Mouse (Mus musculus) cerebellum, adult 11 months (tissue): Measurements from ENCODE around the gene Ddx21.

Experiments
- DNase-seq: peaks from one replicate; pipeline ENCODE4 v3.0.0; 2022

Ddx21 gene

DNA sequence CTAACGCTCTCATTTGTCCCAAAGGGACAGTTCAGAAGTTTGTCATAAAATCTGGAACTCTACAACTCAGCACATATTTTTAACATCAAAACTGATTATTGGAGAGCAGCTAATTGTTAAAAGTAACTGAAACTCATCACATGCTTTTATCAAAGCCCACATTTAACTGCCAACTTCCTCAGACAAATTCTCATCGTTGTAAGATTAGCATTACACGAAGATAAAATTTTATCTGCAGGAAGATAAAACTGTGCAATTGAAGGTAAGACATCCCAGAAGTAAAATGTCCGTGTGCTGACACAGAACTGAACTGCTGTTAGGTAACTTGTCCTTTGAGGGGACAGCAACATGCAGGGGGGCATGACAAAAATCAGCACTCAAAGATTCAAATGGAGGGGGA is 33.2 kb downstream of the Ddx21 start:
- DNase-seq = no peak

DNA sequence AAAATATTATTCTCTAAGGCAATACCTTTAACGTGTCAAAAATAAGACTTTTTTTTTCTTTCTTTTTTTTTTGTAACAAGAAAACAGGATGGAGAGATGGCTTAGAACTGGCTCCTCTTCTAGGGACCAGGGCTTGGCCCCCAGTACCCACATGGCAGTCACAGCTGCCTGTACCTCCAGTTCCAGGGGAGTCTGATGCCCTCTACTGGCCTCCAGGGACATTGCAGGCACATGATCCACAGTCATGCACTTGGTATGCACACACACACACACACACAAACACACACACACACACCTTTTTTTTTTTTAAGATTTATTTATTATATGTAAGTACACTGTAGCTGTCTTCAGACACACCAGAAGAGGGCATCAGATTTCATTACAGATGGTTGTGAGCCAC is 44.3 kb downstream of the Ddx21 start:
- no peak for DNase-seq

DNA sequence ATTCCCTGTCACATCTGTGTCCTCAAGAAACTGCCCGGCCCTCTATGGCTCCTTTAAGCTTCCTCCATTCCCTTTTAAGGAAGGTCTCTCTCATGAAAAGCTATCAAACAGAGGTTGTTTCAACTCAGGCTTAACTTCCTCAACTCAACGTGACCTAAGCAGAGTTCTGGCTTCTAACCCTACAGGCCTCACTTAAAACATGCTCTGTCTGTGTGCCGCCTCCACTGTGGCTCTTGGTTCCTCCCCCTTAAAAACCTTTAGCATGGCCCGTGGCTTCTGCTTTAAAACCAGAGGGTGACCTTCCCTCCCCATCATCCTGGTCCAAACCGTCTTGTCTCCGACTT is 45.6 kb downstream of the Ddx21 start:
- DNase-seq = no peak

DNA sequence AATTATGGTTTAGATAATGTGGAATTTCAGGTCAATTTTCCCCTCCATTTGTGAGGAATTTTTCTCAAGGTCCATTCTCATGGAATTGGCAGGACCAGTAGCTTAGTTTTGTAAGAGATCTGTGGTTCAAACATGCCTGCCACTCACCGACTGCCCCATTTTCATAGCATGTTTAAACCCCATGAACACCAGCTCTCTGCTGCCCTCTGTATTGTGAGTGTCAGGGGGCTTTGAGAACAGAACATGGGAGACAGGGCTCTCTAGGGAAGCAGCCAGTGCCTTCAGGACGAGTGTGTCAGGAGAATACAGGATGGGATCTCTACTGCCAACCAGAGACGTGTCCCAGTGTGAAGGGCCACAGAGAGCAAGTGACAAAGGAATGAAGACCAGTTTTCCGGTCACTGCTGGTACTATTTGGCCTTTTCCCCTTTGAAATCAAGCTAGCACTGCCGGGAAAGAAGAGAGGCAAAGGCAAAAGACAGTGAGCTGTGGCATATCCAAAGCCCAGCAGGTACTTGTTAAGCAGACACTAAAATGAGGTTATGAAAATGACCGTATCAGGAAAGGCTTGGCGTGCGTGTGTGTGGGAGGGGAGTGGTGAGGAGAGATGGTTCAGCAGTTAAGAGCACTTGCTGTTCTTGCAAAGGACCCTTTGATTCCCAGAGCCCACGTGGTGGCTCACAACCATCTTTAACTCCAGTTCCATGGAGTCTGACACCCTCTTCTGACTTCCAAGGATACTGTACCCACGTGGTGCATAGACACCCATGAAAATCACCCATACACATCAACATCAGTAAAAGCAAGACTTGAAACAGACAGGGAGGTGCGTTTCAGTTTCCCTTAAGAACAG is 46.1 kb downstream of the Ddx21 start:
- DNase-seq = no peak

DNA sequence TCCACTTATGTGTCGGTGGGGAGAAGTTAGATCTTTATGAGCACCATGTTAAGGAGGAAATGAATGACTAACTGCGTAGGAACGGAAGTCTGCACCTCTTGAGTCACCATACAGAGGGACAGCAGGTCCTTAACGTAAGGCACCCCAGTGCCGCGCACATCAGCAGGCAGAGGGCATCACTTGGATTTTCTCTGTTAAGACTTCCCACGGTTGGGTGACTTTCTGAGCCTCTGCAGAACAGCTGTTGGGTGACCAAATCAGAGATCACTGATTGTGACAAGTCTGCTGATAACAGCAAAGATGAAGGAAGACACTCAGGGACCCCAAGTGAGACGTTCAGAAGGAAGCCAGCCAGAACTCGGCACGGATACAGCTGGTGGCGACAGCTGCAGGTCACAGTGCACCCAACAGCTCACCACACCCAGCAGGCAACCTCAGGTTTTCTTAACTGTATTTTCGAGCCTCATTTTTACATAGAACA is 48.4 kb downstream of the Ddx21 start:
- no peak for DNase-seq

DNA sequence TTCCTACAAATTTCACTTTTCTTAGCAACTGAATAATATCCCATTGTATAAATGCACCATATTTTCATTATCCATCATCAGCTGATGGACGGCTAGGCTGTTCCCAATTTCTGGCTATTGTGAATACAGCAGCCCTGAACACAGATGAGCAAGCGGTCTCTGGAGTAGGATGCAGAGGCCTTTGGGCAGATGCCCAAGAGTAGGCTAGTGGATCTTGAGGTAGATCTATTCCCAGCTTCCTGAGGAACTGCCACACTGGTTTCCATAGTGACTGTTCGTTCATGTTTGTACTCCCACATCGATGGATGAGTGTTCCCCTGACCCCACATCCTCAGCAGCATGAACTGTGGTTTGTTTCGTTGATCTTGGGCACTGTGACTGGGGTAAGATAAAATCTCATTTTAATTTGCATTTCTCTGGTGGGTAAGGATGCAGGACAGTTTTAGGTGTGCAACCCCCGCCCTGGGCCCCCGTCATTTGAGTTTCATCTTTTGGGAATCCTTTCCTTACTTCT is 51.2 kb downstream of the Ddx21 start:
- no peak for DNase-seq

DNA sequence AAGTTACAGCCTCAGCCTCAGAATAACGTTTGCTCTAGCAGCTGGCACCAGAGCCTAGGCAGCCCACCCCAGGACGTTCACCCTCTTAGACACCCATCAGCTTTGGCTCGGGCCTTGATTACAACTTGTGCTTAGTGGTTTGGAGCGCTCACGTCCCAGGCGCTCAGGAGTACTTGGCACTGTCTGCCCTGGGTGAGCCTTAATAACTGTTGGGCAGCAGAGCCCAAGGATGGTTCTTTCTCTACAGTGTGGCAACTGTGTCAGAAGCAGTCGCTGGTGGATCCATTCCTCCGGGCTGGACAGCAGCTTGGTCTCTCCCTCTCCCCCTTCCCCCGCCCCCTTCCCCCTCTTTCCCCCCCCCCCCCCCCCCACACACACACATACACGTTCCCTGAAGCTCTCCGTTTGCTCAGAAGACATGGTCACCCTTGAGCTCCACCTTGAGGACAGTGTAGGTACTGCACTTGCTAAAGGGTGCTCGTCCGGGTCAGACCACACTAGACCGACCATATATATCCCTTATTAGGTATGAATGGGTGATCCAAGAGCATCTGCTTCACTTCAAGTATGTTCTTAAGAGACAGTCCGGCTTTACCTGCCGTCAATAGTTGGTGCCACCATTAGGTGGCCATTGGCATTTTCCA is 52.4 kb downstream of the Ddx21 start:
- peak; percentile 42 for DNase-seq

DNA sequence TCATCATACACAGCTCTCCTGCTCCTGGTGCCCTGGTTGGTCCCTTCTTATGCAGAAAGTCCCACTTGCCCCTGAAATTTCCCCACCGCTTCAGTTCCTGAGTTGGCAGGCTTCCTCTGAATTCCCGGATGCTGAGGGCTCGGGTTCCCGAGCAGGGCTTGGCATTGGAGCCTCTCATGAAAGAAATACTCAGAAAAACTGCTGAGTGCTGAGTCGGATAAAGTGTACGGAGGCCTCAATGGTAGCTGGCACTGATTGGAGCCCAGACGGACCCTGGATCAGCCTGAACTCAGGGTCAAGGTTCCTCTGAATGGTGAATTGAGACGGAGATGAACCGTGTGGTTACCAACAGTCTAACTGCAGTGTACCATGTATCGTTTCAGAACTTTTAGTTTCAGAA is 55.6 kb downstream of the Ddx21 start:
- DNase-seq = no peak

DNA sequence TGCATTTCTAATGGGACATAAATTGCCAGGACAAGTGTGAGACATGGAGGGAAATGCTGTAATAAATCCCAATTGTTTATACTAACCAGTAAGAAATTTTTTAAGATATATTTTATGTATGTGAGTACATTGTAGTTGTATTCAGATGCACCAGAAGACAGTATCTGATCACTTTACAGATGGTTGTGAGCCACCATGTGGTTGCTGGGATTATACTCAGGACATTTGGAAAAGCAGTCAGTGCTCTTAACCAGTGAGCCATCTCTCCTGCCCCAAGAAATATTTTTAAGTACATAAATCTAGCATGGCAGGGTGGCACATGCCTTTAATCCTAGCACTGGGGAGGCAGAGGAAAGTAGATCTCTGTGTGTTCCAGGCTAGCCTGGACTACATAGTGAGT is 56.3 kb downstream of the Ddx21 start:
- DNase-seq = no peak

DNA sequence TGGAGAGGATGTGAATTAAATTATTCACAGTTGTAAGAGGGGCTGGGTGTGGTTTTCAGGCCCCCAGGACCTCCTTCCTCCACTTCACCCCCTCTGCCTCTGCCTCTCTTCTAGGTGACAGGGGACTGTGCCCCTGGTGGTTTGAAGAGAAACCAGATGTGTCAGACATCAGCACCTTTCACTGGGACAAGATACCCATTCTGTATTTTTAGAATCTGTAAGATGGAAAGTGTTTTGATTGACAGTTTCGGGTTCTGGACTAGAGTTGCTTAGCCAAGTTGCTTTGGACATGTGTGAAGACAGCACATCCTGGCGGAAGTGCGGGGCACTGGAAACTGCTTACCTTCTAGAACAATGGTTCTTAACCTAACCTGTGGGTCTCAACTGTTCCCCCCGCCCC is 57.8 kb downstream of the Ddx21 start:
- no peak for DNase-seq

DNA sequence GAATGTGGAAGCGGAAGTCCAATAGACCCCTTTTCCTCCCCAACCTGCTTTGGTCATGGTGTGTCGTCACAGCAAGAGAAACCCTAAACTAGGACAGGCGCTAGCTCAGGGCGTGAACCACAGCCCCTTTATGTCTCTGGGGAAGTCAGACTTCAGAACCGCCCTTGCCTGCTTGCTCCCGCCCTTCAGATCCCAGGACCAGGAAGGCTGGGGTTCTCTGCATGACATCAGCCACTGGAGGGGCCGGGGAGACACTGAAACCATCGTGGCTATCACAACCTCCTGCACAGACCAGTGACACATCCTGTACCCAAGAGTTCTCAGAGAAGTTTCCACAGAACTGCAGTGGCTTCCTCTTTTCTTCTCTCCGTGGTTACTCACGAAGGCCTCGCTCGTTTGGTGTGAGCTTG is 58.7 kb downstream of the Ddx21 start:
- DNase-seq = no peak

DNA sequence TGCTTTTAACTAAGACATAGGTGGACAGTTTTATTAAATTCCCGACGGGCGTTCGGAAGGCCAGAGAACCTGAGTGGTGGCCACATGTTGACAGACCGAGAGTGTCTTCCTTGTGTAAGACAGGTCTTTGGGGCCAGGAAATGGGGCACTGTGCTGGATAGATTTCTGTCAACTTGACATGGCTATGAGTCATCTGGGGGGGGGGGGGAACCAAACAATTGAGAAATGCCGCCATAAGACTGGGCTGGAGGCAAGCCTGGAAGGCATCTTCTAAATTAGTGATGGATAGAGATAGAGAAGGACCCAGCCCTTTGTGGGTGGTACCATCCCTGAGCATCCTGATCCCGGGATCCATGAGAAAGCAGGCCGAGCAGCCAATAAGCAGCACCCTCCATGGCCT is 59.2 kb downstream of the Ddx21 start:
- DNase-seq = no peak

DNA sequence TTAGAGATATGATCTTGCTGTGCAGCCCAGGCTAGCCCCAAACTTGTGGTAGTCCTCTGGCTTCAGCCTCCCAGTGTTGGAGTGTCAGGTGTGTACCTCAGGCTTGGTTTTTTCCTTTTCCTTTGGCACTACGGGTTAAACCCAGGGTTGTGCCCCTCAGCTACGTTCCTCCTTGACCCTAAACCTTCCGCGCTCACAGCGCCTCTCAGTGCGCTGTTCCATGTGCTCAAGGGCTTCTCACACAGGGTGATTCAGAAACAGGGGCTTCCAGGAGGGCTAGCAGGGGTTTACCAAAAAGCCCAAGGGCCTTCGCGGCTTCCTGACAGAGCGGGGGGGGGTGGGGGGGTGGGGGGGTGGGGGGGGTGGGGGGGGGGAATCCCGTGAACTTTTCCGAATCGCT is 59.6 kb downstream of the Ddx21 start:
- DNase-seq = no peak

DNA sequence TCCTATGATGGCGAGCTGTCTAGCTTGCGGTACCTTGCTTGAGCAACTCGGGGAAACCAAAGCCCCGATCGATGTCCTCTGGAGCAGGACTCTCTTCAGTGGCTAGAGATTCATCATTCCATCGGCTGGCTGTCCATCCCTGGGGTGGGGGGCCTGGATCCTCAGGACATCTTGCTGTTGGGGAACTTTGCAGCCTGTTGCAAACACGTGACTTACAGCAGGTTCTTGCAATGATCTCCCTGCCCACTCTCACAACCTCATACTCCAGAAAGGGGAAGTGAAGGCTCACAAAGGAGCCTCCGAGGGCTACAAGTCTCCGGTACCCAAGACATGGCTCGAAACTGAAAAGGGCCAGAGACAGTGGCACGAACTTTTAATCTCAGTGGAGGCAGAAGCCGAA is 60.6 kb downstream of the Ddx21 start:
- no peak for DNase-seq

DNA sequence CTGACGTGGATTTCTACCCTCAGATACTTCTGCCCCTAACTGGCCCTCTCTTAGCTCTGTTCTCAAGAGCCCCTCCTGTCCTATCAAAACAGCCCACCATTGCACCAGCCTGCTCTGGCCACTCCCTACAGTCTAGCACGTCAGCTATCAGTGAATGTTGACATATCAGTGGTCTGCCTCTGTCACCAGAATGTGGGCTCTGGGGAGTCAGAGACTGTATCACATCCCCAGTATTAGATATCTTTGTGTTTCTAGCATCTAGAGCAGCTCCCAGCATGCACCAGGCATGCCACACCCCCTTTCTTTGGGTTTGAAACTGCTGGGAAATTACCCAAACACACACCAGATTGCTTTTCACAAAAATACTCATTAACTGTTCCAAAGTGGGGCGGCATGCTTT is 61.3 kb downstream of the Ddx21 start:
- DNase-seq = no peak

DNA sequence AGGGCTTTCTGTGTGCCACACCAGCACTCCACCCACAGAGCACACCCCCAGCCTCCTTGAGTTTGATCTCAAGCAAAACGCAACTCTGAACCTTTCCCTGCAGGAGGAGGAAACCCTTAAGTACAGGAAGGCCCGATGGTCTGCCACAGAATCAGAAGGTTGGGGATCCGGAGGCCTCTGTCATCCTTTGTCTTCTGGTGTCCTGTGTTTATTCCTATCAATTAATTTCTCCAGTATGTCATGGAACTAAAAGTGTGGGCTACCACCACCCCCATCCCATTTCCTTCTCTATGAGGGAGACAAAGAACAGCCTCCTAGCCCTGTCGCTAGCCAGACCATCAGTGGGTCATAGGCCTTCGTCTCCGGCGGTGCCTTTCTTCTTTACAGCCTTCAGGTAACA is 67.6 kb downstream of the Ddx21 start:
- no peak for DNase-seq

DNA sequence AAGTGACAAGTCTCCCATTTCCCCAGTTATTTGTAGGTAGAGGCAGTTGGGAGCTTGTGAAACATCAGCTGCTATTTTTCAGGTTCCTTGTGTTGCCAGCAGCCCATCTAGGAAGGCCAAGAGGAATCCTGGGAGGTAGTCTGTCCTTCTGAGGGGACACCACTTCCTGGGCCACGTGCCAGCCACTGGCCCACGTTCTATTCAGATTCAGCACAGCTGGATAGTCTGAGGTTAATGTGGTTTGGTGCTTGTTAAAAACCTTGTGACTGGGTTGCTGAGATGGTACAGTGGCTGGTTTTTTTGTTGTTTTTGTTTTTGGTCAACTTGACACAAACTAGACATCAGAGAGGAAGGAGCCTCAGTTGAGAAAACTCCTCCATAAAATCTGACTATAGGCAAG is 69.2 kb downstream of the Ddx21 start:
- no peak for DNase-seq
